Mouse (Mus musculus) limb, embryonic 10.5 days (tissue): ENCODE measurements around the gene Rbfox2. TPM values are rescaled to one million over a fixed set of nuclear protein-coding genes. Genes with fewer than 3 reads are reported as not detected.
A peak's percentile ranks its signal among the peaks of the same experiment; 100 is the strongest.
"Not testable (repeated sequence)": the region's sequence is repeated elsewhere in the genome, so short reads cannot be mapped to it uniquely, and the experiment has no call there.

Experiments
- DNase-seq: peaks from one replicate; pipeline ENCODE4 v3.0.0-alpha.2; 2017; ENCODE audit warnings: low spot score
- H3K27ac ChIP-seq: fragments of 300-500 bp; sonication (generic); 2 replicates; pipeline ENCODE4 v1.5.1; 2016; ENCODE audit warnings: mild to moderate bottlenecking
- H3K27me3 ChIP-seq: fragments of 300-500 bp; sonication (generic); 2 replicates; pipeline ENCODE4 v1.6.1; 2016; ENCODE audit warnings: low read depth, mild to moderate bottlenecking; ENCODE audit not compliant: poor library complexity, severe bottlenecking
- H3K36me3 ChIP-seq: fragments of 300-500 bp; sonication (generic); 2 replicates; pipeline ENCODE4 v1.6.1; 2016; ENCODE audit warnings: mild to moderate bottlenecking, moderate library complexity
- H3K4me1 ChIP-seq: fragments of 300-500 bp; sonication (generic); 2 replicates; pipeline ENCODE4 v1.6.1; 2016
- H3K4me3 ChIP-seq: fragments of 300-500 bp; sonication (generic); 2 replicates; pipeline ENCODE4 v1.5.1; 2016; ENCODE audit warnings: mild to moderate bottlenecking, moderate library complexity
- H3K9me3 ChIP-seq: fragments of 300-500 bp; sonication (generic); replicated peaks from 2 replicates; pipeline ENCODE4 v1.6.1; 2016; ENCODE audit warnings: mild to moderate bottlenecking
- WGBS: fragments of 180-500 bp; shearing (Covaris S2); methylation state at CpG from one replicate; pipeline ENCODE4 v1.1.7; 2016; 5-methylcytosine and 5-hydroxymethylcytosine counted together
- polyA plus RNA-seq: library from polyadenylated mRNA; unstranded; fragments of >200 nt; fragmentation: Nextera tagmentation; extraction: Ambion mirVana; gene quantifications from 2 replicates; pipeline ENCODE4 v1.2.1, GENCODE M21; 2016

Rbfox2 gene
- polyA plus RNA-seq, 1 experiment from 2014 or later: 62.6 TPM

GRCm38 (mm10) chr15:77342005-77342404 is 35.2 kb upstream of the Rbfox2 start:
- 85% methylated on average over 6 of the region's 6 CpGs for WGBS
- Histone ChIP-seq H3K27me3 (no peaks in the 10 kb centered on the region), H3K9me3 (0 out of 2 replicates have a peak, but pooled peaks cover 3% of the 10 kb centered on the region), H3K4me1 (peaks cover 55% of the 10 kb centered on the region), H3K4me3 (no peak overlapping the region), H3K27ac (peak overlapping the region; percentile 88), H3K36me3 (no peaks in the 10 kb centered on the region)
- DNase-seq: no peak

- H3K4me1 ChIP-seq: peaks cover 66% of the 10 kb centered on the region
Observed at GRCm38 (mm10) chr15:77340581-77340980, 33.8 kb upstream of the Rbfox2 start.

GRCm38 (mm10) chr15:77338924-77339429 is 32.2 kb upstream of the Rbfox2 start:
- Histone ChIP-seq H3K9me3 (0 out of 2 replicates have a peak, but pooled peaks cover 3% of the 10 kb centered on the region), H3K27me3 (no peaks in the 10 kb centered on the region), H3K27ac (0 out of 2 replicates have a peak overlapping the region, but pooled peaks have one; percentile 53), H3K36me3 (no peaks in the 10 kb centered on the region), H3K4me3 (no peak overlapping the region), H3K4me1 (peaks cover 55% of the 10 kb centered on the region)
- no peak for DNase-seq
- WGBS: 54% methylated on average over 8 of the region's 8 CpGs

More at GRCm38 (mm10) chr15:77340581-77340980, 33.8 kb upstream of the Rbfox2 start:
- no peak for DNase-seq
- Histone ChIP-seq H3K9me3 (0 out of 2 replicates have a peak, but pooled peaks cover 3% of the 10 kb centered on the region), H3K27ac (no peak overlapping the region), H3K4me3 (no peak overlapping the region), H3K27me3 (no peaks in the 10 kb centered on the region), H3K36me3 (no peaks in the 10 kb centered on the region)

GRCm38 (mm10) chr15:77338451-77338850 is 31.6 kb upstream of the Rbfox2 start:
- DNase-seq: no peak
- 0 out of 2 replicates have a peak, but pooled peaks cover 3% of the 10 kb centered on the region for H3K9me3 ChIP-seq
- H3K27me3 ChIP-seq: no peaks in the 10 kb centered on the region
- H3K4me1 ChIP-seq: peaks cover 49% of the 10 kb centered on the region
- H3K4me3 ChIP-seq: no peak overlapping the region
- H3K27ac ChIP-seq: peak overlapping the region; percentile 53
- 78% methylated on average over 7 of the region's 7 CpGs for WGBS
- no peaks in the 10 kb centered on the region for H3K36me3 ChIP-seq

GRCm38 (mm10) chr15:77337926-77338325 is 31.1 kb upstream of the Rbfox2 start:
- 0 out of 2 replicates have a peak, but pooled peaks cover 3% of the 10 kb centered on the region for H3K9me3 ChIP-seq
- no peak for DNase-seq
- peak overlapping the region; percentile 90; the same call in 1 of the 2 replicates for H3K27ac ChIP-seq
- no peaks in the 10 kb centered on the region for H3K36me3 ChIP-seq
- H3K27me3 ChIP-seq: no peaks in the 10 kb centered on the region
- no peak overlapping the region for H3K4me3 ChIP-seq
- H3K4me1 ChIP-seq: peaks cover 44% of the 10 kb centered on the region
- WGBS: 82% methylated on average over 3 of the region's 3 CpGs

- Histone ChIP-seq H3K4me3 (peak overlapping the region; percentile 40), H3K27me3 (no peaks in the 10 kb centered on the region), H3K9me3 (0 out of 2 replicates have a peak, but pooled peaks cover 3% of the 10 kb centered on the region), H3K27ac (peak overlapping the region; percentile 90), H3K4me1 (peaks cover 43% of the 10 kb centered on the region), H3K36me3 (no peaks in the 10 kb centered on the region)
- DNase-seq: no peak
- 47% methylated on average over 9 of the region's 9 CpGs for WGBS
Observed at GRCm38 (mm10) chr15:77336968-77337341, 30.2 kb upstream of the Rbfox2 start.

GRCm38 (mm10) chr15:77336287-77336967 is 29.6 kb upstream of the Rbfox2 start:
- WGBS: 4% methylated on average over 32 of the region's 32 CpGs
- peak; percentile 95 for DNase-seq
- no peaks in the 10 kb centered on the region for H3K27me3 ChIP-seq

GRCm38 (mm10) chr15:77335185-77335584 is 28.4 kb upstream of the Rbfox2 start:
- not testable (repeated sequence) for H3K4me3 ChIP-seq, H3K9me3 ChIP-seq, H3K27ac ChIP-seq, H3K36me3 ChIP-seq, DNase-seq, H3K27me3 ChIP-seq
- WGBS: 90% methylated on average over 3 of the region's 3 CpGs
- H3K4me1 ChIP-seq: peaks cover 59% of the 10 kb centered on the region

More at GRCm38 (mm10) chr15:77336287-77336967, 29.6 kb upstream of the Rbfox2 start:
- Histone ChIP-seq H3K9me3 (0 out of 2 replicates have a peak, but pooled peaks cover 3% of the 10 kb centered on the region), H3K36me3 (no peaks in the 10 kb centered on the region), H3K4me1 (peaks cover 48% of the 10 kb centered on the region), H3K4me3 (peak overlapping the region; percentile 40), H3K27ac (peak overlapping the region; percentile 90)

- Histone ChIP-seq H3K4me3 (no peak overlapping the region), H3K4me1 (peaks cover 51% of the 10 kb centered on the region), H3K9me3 (no peaks in the 10 kb centered on the region), H3K27me3 (no peaks in the 10 kb centered on the region), H3K27ac (peak overlapping the region; percentile 77; the same call in 1 of the 2 replicates), H3K36me3 (no peaks in the 10 kb centered on the region)
- DNase-seq: no peak
- WGBS: 87% methylated on average over 7 of the region's 7 CpGs
Observed at GRCm38 (mm10) chr15:77332272-77332991, 25.6 kb upstream of the Rbfox2 start.

GRCm38 (mm10) chr15:77331444-77331843 is 24.6 kb upstream of the Rbfox2 start:
- Histone ChIP-seq H3K4me1 (peaks cover 42% of the 10 kb centered on the region), H3K36me3 (no peaks in the 10 kb centered on the region), H3K9me3 (no peaks in the 10 kb centered on the region), H3K27me3 (no peaks in the 10 kb centered on the region), H3K4me3 (no peak overlapping the region), H3K27ac (peak overlapping the region; percentile 77)
- 80% methylated on average over 4 of the region's 4 CpGs for WGBS
- no peak for DNase-seq

- Histone ChIP-seq H3K36me3 (no peaks in the 10 kb centered on the region), H3K27me3 (no peaks in the 10 kb centered on the region), H3K27ac (peak overlapping the region; percentile 77; the same call in 1 of the 2 replicates), H3K9me3 (no peaks in the 10 kb centered on the region), H3K4me1 (peaks cover 33% of the 10 kb centered on the region), H3K4me3 (no peak overlapping the region)
- DNase-seq: no peak
- WGBS: 82% methylated on average over 12 of the region's 12 CpGs
Observed at GRCm38 (mm10) chr15:77329681-77330180, 22.9 kb upstream of the Rbfox2 start.

- H3K36me3 ChIP-seq: no peaks in the 10 kb centered on the region
- H3K27me3 ChIP-seq: no peaks in the 10 kb centered on the region
- no peak overlapping the region for H3K4me3 ChIP-seq
- H3K9me3 ChIP-seq: no peaks in the 10 kb centered on the region
- 91% methylated on average over 4 of the region's 4 CpGs for WGBS
- H3K4me1 ChIP-seq: peaks cover 20% of the 10 kb centered on the region
- DNase-seq: no peak
- no peak overlapping the region for H3K27ac ChIP-seq
Observed at GRCm38 (mm10) chr15:77326361-77326760, 19.6 kb upstream of the Rbfox2 start.

- H3K27me3 ChIP-seq: no peaks in the 10 kb centered on the region
- no peaks in the 10 kb centered on the region for H3K9me3 ChIP-seq
- H3K36me3 ChIP-seq: no peaks in the 10 kb centered on the region
- WGBS: 95% methylated on average over 11 of the region's 11 CpGs
- H3K27ac ChIP-seq: no peak overlapping the region
- H3K4me1 ChIP-seq: peaks cover under 1% of the 10 kb centered on the region; the same call in 1 of the 2 replicates
- no peak for DNase-seq
- no peak overlapping the region for H3K4me3 ChIP-seq
Observed at GRCm38 (mm10) chr15:77324426-77324825, 17.6 kb upstream of the Rbfox2 start.
